Mouse (Mus musculus): Measurements from ENCODE around the gene Cldn6. TPM values are rescaled to one million over a fixed set of nuclear protein-coding genes. Genes with fewer than 3 reads are reported as not detected.

The Cldn6 gene
- polyA plus RNA-seq, 1 experiment from 2014 or later, result not detected

DNA sequence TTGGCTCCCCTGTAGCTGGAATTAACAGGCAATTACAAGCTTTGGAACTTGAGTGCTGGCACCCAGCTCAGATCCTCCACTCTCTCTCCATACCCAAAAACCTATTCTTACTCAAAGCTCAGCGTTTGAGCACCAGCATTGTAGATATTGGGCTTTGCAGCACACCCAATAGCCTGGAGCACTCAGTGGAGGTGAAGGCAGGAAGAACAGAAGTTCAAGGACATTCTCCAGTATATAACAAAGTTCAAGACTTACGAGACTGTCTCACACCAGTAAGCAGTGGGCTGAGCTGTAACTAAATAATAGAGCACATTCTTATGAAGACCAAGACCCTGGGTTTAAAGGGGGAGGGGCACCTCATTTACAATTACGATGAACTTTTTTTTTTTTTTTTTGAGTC lies 6.3 kb upstream of the Cldn6 start:
- H3K27ac ChIP-seq (replicated peaks; ENCODE audit: low read depth, low read length), result no peak overlapping the region
- no peak overlapping the region for H3K9ac ChIP-seq (replicated peaks; ENCODE audit: low read length)
- H3K36me3 ChIP-seq (ENCODE audit: control insufficient read depth, insufficient read depth, low read length), result peaks cover 26% of the 10 kb centered on the region
- ATAC-seq (ENCODE audit: low FRiP score, low TSS enrichment), result no peak
- H3K9me3 ChIP-seq (ENCODE audit: control insufficient read depth, low read length), result no peaks in the 10 kb centered on the region
- peaks cover 32% of the 10 kb centered on the region for H3K4me1 ChIP-seq (ENCODE audit: control insufficient read depth, insufficient read depth, low read length)
- H3K4me3 ChIP-seq (replicated peaks; ENCODE audit: low read depth, low read length), result peak overlapping the region; percentile 62
- peaks cover 19% of the 10 kb centered on the region for H3K27me3 ChIP-seq (ENCODE audit: control insufficient read depth, insufficient read depth, low read length)
- H3K4me2 ChIP-seq (ENCODE audit: low read length), result peak overlapping the region; percentile 79
- WGBS, result 73% methylated on average over 3 of the region's 3 CpGs
- DNase-seq, result no peak

DNA sequence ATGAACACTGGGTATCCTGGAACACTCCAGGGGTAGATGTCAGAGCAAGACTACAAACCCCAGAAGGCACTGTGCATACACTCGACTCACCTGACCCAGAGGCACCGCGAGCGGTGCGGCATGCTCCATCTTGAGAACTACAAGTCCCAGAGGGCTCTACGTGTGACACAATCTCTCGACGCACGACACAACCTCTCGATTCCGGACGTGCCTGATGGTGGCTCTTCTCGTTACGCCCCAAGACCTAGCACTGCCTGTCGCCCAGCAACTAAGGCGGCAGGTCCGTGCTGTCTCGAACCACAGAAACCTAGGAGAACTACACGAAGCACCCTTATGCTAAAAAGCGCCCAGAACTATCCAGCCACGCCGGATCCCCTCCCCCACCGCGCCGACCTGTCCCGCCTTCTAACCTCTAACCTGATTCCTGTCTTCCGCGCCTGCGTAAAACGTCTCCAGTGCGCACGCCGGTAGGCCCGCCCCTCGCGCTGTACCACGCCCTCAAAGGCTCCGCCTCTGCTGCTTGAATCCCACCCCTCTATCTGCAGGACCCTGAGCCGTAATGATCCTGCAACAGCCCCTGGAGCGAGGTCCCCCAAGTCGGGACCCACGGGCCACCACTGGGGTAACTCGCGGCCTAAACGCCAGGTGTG lies 5.5 kb upstream of the Cldn6 start, which contains the start of the genes Hcfc1r1 and Thoc6:
Hcfc1r1 (plus strand) TSS at position 173 of the 650 bp plus-strand sequence.
Thoc6 (minus strand) TSS at position 459 of the 650 bp plus-strand sequence.
- peak within 1 kb of the TSS; percentile 66 for H3K9ac ChIP-seq (replicated peaks; ENCODE audit: low read length)
- no peaks in the 10 kb centered on the region for H3K9me3 ChIP-seq (ENCODE audit: control insufficient read depth, low read length)
- peak within 1 kb of the TSS; percentile 62 for H3K4me3 ChIP-seq (replicated peaks; ENCODE audit: low read depth, low read length)
- H3K4me2 ChIP-seq (ENCODE audit: low read length), result peak within 1 kb of the TSS; percentile 79
- H3K27ac ChIP-seq (replicated peaks; ENCODE audit: low read depth, low read length), result peak within 1 kb of the TSS; percentile 86
- H3K27me3 ChIP-seq (ENCODE audit: control insufficient read depth, insufficient read depth, low read length), result peaks cover 23% of the 10 kb centered on the region
- DNase-seq, result peak; percentile 97
- WGBS, result under 1% methylated on average over 45 of the region's 45 CpGs
- H3K36me3 ChIP-seq (ENCODE audit: control insufficient read depth, insufficient read depth, low read length), result peaks cover 20% of the 10 kb centered on the region
- ATAC-seq (ENCODE audit: low FRiP score, low TSS enrichment), result peak; percentile 92
- H3K4me1 ChIP-seq (ENCODE audit: control insufficient read depth, insufficient read depth, low read length), result peaks cover 32% of the 10 kb centered on the region

DNA sequence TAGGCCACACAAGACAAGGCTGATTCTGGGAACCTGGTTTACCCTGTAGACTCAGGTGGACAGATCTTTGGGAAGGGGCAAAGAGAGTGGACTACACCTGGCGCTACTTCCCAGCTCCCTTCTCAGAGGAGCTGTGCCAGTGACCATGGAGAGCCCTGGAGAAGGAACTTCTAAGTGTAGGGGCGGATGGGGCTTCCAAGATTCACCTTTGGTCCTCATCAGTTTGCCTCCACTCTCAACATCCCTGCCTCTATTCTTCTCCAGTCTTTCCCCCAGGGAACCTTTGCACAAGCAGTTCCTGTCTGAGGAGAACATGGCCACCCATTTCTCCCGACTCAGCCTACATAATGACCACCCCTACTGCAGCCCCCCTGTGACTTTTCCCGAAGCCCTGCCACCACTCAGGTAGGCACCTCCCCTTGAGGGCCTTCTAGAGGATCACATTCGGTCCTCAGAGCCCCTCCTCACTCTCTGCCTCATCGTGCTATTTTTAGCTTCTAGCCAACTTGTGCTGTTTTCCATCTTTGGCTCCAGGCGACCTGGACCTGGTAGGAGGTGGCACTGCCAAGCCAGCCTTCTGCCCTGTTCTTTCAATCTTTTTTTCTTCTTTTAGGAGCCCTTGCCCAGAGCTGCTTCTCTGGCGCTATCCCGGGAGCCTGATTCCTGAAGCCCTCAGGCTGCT lies 4.6 kb upstream of the Cldn6 start:
- H3K4me3 ChIP-seq (replicated peaks; ENCODE audit: low read depth, low read length), result peak overlapping the region; percentile 62
- no peak for ATAC-seq (ENCODE audit: low FRiP score, low TSS enrichment)
- no peaks in the 10 kb centered on the region for H3K9me3 ChIP-seq (ENCODE audit: control insufficient read depth, low read length)
- H3K27me3 ChIP-seq (ENCODE audit: control insufficient read depth, insufficient read depth, low read length), result peaks cover 32% of the 10 kb centered on the region
- H3K36me3 ChIP-seq (ENCODE audit: control insufficient read depth, insufficient read depth, low read length), result peaks cover 12% of the 10 kb centered on the region
- WGBS, result 52% methylated on average over 9 of the region's 9 CpGs
- H3K9ac ChIP-seq (replicated peaks; ENCODE audit: low read length), result peak overlapping the region; percentile 66
- no peak for DNase-seq
- peak overlapping the region; percentile 86 for H3K27ac ChIP-seq (replicated peaks; ENCODE audit: low read depth, low read length)
- peak overlapping the region; percentile 79 for H3K4me2 ChIP-seq (ENCODE audit: low read length)
- peaks cover 32% of the 10 kb centered on the region for H3K4me1 ChIP-seq (ENCODE audit: control insufficient read depth, insufficient read depth, low read length)

DNA sequence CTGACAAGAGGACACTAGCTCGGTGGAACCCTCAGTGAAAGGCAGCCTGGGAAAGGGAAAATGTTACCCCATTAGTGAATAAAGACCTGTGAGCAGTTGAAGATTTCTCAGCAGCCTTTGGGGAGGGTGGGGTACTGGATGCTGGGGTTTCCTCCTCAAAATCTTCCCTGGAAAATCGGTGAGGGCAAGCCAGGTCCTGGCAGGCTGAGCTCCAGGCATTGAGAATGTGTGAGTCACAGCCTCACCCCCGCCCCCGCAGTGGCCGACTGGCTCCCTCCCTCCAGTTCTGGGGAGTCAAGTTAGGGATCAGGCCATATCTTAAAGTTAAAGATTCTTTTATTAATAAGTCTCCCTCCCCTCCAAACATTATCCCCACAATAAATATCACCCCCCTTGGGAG lies 3.9 kb upstream of the Cldn6 start:
- no peak overlapping the region for H3K4me3 ChIP-seq (replicated peaks; ENCODE audit: low read depth, low read length)
- no peak overlapping the region for H3K9ac ChIP-seq (replicated peaks; ENCODE audit: low read length)
- H3K36me3 ChIP-seq (ENCODE audit: control insufficient read depth, insufficient read depth, low read length), result peaks cover 4% of the 10 kb centered on the region; the same call in 1 of the 2 replicates
- H3K4me2 ChIP-seq (ENCODE audit: low read length), result peak overlapping the region; percentile 79
- peaks cover 32% of the 10 kb centered on the region for H3K4me1 ChIP-seq (ENCODE audit: control insufficient read depth, insufficient read depth, low read length)
- no peak for DNase-seq
- H3K9me3 ChIP-seq (ENCODE audit: control insufficient read depth, low read length), result no peaks in the 10 kb centered on the region
- peaks cover 39% of the 10 kb centered on the region for H3K27me3 ChIP-seq (ENCODE audit: control insufficient read depth, insufficient read depth, low read length)
- 47% methylated on average over 5 of the region's 5 CpGs for WGBS
- no peak for ATAC-seq (ENCODE audit: low FRiP score, low TSS enrichment)
- H3K27ac ChIP-seq (replicated peaks; ENCODE audit: low read depth, low read length), result no peak overlapping the region

DNA sequence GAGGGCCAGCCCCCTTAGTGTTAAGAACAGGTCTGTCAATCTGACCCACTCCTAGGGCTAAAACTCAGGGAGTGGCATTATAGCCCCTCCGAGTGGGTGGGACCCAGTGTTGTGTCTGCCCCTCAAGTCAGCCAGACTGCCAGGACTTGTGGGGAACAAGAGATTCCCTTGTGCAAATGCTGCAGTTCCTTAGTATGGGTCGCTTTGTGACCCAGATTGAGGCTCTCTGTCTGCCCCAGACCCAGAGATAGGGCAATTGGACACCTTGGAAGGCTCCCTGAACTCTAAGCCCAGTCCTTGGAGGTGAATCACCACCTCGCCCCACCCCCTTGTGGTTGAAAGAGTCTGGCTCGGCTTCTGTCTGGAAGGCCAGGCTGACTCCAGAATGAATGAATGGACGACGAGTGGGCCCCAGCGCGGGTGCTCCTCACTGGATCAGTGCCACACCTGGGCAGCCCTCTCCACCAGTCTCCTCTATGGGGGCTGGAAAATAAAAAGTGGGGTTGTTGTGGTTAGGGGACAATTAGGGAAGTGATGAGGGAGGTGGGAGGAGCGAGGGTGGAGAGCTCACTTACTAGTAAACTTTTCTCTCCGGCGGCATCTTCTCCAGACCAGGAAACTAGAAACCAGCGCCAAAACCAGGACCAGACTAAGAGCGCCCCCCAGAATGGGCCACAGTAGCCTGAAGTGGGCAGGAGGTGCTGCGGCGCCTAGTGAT lies 3.3 kb upstream of the Cldn6 start:
- H3K4me2 ChIP-seq (ENCODE audit: low read length), result peak overlapping the region; percentile 89
- H3K4me3 ChIP-seq (replicated peaks; ENCODE audit: low read depth, low read length), result 0 out of 2 replicates have a peak overlapping the region, but pooled peaks have one; percentile 45
- H3K9me3 ChIP-seq (ENCODE audit: control insufficient read depth, low read length), result no peaks in the 10 kb centered on the region
- WGBS, result 13% methylated on average over 15 of the region's 15 CpGs
- no peak overlapping the region for H3K27ac ChIP-seq (replicated peaks; ENCODE audit: low read depth, low read length)
- peaks cover 45% of the 10 kb centered on the region for H3K27me3 ChIP-seq (ENCODE audit: control insufficient read depth, insufficient read depth, low read length)
- no peak overlapping the region for H3K9ac ChIP-seq (replicated peaks; ENCODE audit: low read length)
- ATAC-seq (ENCODE audit: low FRiP score, low TSS enrichment), result no peak
- H3K4me1 ChIP-seq (ENCODE audit: control insufficient read depth, insufficient read depth, low read length), result peaks cover 32% of the 10 kb centered on the region
- no peaks in the 10 kb centered on the region for H3K36me3 ChIP-seq (ENCODE audit: control insufficient read depth, insufficient read depth, low read length)
- DNase-seq, result no peak

DNA sequence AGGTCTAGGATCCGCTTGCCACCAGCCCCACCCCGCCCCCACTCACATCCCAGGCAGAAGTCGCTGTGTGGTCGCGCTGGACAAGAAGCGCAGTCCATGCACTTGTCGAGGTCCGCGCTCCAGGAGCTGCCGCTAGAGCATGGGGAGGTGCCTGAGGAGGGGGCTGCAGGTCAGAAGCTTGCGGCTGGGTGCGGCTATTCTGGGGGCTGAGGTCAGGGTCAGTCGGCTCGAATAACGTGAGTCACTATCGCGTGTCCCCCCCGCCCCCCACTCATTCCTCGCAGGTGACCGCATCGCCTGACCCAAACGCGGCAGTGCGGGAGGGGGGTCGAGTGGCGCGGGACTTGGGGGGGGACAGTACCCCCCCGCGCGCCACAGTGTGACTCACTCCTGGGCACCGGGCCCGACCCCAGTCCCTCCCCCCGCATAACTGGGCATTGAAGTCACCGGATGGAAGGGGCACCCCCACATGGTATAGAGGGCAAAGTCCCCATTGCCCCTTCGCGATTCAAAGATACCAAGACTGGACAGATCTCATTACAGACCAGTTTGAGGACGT lies 2.5 kb upstream of the Cldn6 start:
- Histone ChIP-seq H3K9ac (replicated peaks; ENCODE audit: low read length) (peak overlapping the region; percentile 39), H3K4me1 (ENCODE audit: control insufficient read depth, insufficient read depth, low read length) (peaks cover 32% of the 10 kb centered on the region), H3K9me3 (ENCODE audit: control insufficient read depth, low read length) (no peaks in the 10 kb centered on the region), H3K36me3 (ENCODE audit: control insufficient read depth, insufficient read depth, low read length) (no peaks in the 10 kb centered on the region), H3K4me2 (ENCODE audit: low read length) (peak overlapping the region; percentile 89), H3K27ac (replicated peaks; ENCODE audit: low read depth, low read length) (no peak overlapping the region), H3K27me3 (ENCODE audit: control insufficient read depth, insufficient read depth, low read length) (peaks cover 53% of the 10 kb centered on the region), H3K4me3 (replicated peaks; ENCODE audit: low read depth, low read length) (peak overlapping the region; percentile 45)
- DNase-seq (peak; percentile 38), ATAC-seq (ENCODE audit: low FRiP score, low TSS enrichment) (no peak)
- WGBS, result 1% methylated on average over 37 of the region's 37 CpGs

DNA sequence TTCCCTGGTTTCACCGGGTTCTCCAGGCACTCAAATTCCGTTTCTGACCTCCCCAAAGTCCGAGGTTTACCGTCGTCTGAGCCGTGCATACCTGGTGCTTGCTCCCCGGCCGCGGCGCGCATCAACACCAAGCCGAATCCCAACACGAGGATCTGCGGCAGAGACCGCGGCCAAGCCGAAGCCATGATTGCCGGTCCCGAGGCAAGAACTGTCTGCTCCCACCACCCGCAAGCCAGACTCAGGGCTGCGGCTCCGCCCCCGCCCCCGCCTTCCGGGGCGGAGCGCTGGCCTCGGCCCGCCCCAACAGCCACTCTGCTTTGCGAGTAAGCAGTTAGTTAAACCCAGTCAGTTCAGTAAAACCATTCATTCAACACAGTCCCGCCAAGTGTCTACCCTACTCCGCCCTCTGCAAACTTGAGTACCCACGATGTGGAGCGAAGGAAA lies 1.8 kb upstream of the Cldn6 start, which contains the start of gene Tnfrsf12a:
Tnfrsf12a (minus strand) TSS at position 233 of the 444 bp plus-strand sequence.
- Histone ChIP-seq H3K27me3 (ENCODE audit: control insufficient read depth, insufficient read depth, low read length) (peaks cover 54% of the 10 kb centered on the region), H3K4me3 (replicated peaks; ENCODE audit: low read depth, low read length) (peak within 1 kb of the TSS; percentile 45), H3K27ac (replicated peaks; ENCODE audit: low read depth, low read length) (no peak within 1 kb of the TSS), H3K4me2 (ENCODE audit: low read length) (peak within 1 kb of the TSS; percentile 89), H3K9me3 (ENCODE audit: control insufficient read depth, low read length) (no peaks in the 10 kb centered on the region), H3K36me3 (ENCODE audit: control insufficient read depth, insufficient read depth, low read length) (no peaks in the 10 kb centered on the region), H3K4me1 (ENCODE audit: control insufficient read depth, insufficient read depth, low read length) (peaks cover 32% of the 10 kb centered on the region), H3K9ac (replicated peaks; ENCODE audit: low read length) (peak within 1 kb of the TSS; percentile 39)
- DNase-seq (peak; percentile 89), ATAC-seq (ENCODE audit: low FRiP score, low TSS enrichment) (peak; percentile 25; the same call in 1 of the 2 replicates)
- under 1% methylated on average over 34 of the region's 34 CpGs for WGBS

DNA sequence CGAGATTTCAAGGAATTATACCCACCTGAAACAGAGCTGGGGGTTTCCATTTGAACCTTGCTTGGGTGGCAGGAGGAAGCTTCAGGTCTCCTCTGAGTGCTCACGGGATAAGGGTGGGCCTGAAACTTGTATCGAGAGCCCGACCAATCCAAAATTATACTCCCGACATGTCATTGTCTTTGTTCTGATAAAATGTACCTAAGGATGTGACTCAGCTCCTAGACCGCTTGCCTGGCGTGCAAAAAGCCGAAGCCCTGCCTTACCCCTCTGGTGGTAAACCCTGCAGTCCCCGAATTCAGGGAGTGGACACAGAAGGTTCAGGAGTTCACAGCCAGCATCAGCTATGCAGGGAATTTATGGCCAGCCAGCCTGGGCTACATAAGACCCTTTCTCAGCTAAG lies 1.3 kb downstream of the Cldn6 start:
- peaks cover 67% of the 10 kb centered on the region for H3K27me3 ChIP-seq (ENCODE audit: control insufficient read depth, insufficient read depth, low read length)
- H3K4me1 ChIP-seq (ENCODE audit: control insufficient read depth, insufficient read depth, low read length), result peaks cover 21% of the 10 kb centered on the region
- no peaks in the 10 kb centered on the region for H3K9me3 ChIP-seq (ENCODE audit: control insufficient read depth, low read length)
- H3K9ac ChIP-seq (replicated peaks; ENCODE audit: low read length), result no peak overlapping the region
- WGBS, result 79% methylated on average over 9 of the region's 9 CpGs
- no peak overlapping the region for H3K27ac ChIP-seq (replicated peaks; ENCODE audit: low read depth, low read length)
- H3K4me3 ChIP-seq (replicated peaks; ENCODE audit: low read depth, low read length), result no peak overlapping the region
- ATAC-seq (ENCODE audit: low FRiP score, low TSS enrichment), result no peak
- H3K4me2 ChIP-seq (ENCODE audit: low read length), result no peak overlapping the region
- no peaks in the 10 kb centered on the region for H3K36me3 ChIP-seq (ENCODE audit: control insufficient read depth, insufficient read depth, low read length)
- no peak for DNase-seq

All from midbrain, embryonic 14.5 days (tissue).